Mouse (Mus musculus): ENCODE results near the gene Dnmt3l. TPM values are rescaled to one million over a fixed set of nuclear protein-coding genes. Genes with fewer than 3 reads are reported as not detected.

Gene Dnmt3l
- polyA plus RNA-seq, 1 experiment from 2014 or later = not detected

Other genes with a start within 250 kb of the Dnmt3l start
- gene Gm9639, start 246.9 kb upstream of the Dnmt3l start, polyA plus RNA-seq (2014; fragmentation: Nextera tagmentation; extraction: Ambion mirVana) = not detected in 2 replicates
- gene Gm19668, start 242.8 kb upstream of the Dnmt3l start, polyA plus RNA-seq (2014; fragmentation: Nextera tagmentation; extraction: Ambion mirVana) = not detected in 2 replicates
- not detected in 2 replicates for gene Gm9507, start 230.1 kb upstream of the Dnmt3l start, polyA plus RNA-seq (2014; fragmentation: Nextera tagmentation; extraction: Ambion mirVana)
- gene Gm2696, start 227.3 kb upstream of the Dnmt3l start, polyA plus RNA-seq (2014; fragmentation: Nextera tagmentation; extraction: Ambion mirVana) = not detected in 2 replicates
- not detected in 2 replicates for gene Krtap10-4, start 214.9 kb upstream of the Dnmt3l start, polyA plus RNA-seq (2014; fragmentation: Nextera tagmentation; extraction: Ambion mirVana)
- gene Krtap10-10, start 206.0 kb upstream of the Dnmt3l start, polyA plus RNA-seq (2014; fragmentation: Nextera tagmentation; extraction: Ambion mirVana) = not detected in 2 replicates
- gene Gm36176, start 195.1 kb upstream of the Dnmt3l start, polyA plus RNA-seq (2014; fragmentation: Nextera tagmentation; extraction: Ambion mirVana) = not detected in 2 replicates
- gene Gm10318, start 189.1 kb upstream of the Dnmt3l start, polyA plus RNA-seq (2014; fragmentation: Nextera tagmentation; extraction: Ambion mirVana) = not detected in 2 replicates
- not detected in 2 replicates for gene Gm3285, start 180.0 kb upstream of the Dnmt3l start, polyA plus RNA-seq (2014; fragmentation: Nextera tagmentation; extraction: Ambion mirVana)
- 3.5 and 3.9 TPM in 2 replicates for gene Lrrc3, start 139.4 kb upstream of the Dnmt3l start, polyA plus RNA-seq (2014; fragmentation: Nextera tagmentation; extraction: Ambion mirVana)
- 0.86 and 0.87 TPM in 2 replicates for gene Trpm2, start 71.4 kb upstream of the Dnmt3l start, polyA plus RNA-seq (2014; fragmentation: Nextera tagmentation; extraction: Ambion mirVana)
- gene 1810043G02Rik, start 63.4 kb upstream of the Dnmt3l start, polyA plus RNA-seq (2014; fragmentation: Nextera tagmentation; extraction: Ambion mirVana) = 34.9 and 38.6 TPM in 2 replicates
- gene Pfkl, start 31.9 kb upstream of the Dnmt3l start, polyA plus RNA-seq (2014; fragmentation: Nextera tagmentation; extraction: Ambion mirVana) = 171 and 174 TPM in 2 replicates
- gene Aire, start 1.7 kb downstream of the Dnmt3l start, polyA plus RNA-seq (2014; fragmentation: Nextera tagmentation; extraction: Ambion mirVana) = 0.21 TPM in 1 of 2 replicates, not detected in the other
- gene Icosl, start 27.4 kb downstream of the Dnmt3l start, polyA plus RNA-seq (2014; fragmentation: Nextera tagmentation; extraction: Ambion mirVana) = 2.0 and 2.5 TPM in 2 replicates
- 14.0 and 16.3 TPM in 2 replicates for gene D10Jhu81e, start 127.8 kb downstream of the Dnmt3l start, polyA plus RNA-seq (2014; fragmentation: Nextera tagmentation; extraction: Ambion mirVana)
- 23.7 and 28.4 TPM in 2 replicates for gene Pwp2, start 143.2 kb downstream of the Dnmt3l start, polyA plus RNA-seq (2014; fragmentation: Nextera tagmentation; extraction: Ambion mirVana)
- gene Trappc10, start 202.7 kb downstream of the Dnmt3l start, polyA plus RNA-seq (2014; fragmentation: Nextera tagmentation; extraction: Ambion mirVana) = 15.5 and 19.9 TPM in 2 replicates